Mouse (Mus musculus) G1E (cell line): ENCODE measurements around the gene Acaa1a. TPM values are rescaled to one million over a fixed set of nuclear protein-coding genes. Genes with fewer than 3 reads are reported as not detected.

Experiments used
- ATAC-seq: 2 replicates; pipeline ENCODE4 v1.8.0; 2016; ENCODE audit warnings: mild to moderate bottlenecking; ENCODE audit not compliant: insufficient number of reproducible peaks, poor library complexity, low FRiP score, severe bottlenecking; ENCODE audit errors: extremely low read depth
- DNase-seq: peaks from one replicate; pipeline ENCODE4 v3.0.0; 2012; ENCODE audit warnings: low spot score
- H3K27me3 ChIP-seq: 2 replicates; pipeline ENCODE4 v1.6.1; 2012; ENCODE audit warnings: mild to moderate bottlenecking, low read length, inconsistent platforms; ENCODE audit not compliant: insufficient read depth
- H3K36me3 ChIP-seq: replicated peaks from 2 replicates; pipeline ENCODE3; 2012; ENCODE audit warnings: mild to moderate bottlenecking, inconsistent platforms
- H3K4me1 ChIP-seq: 2 replicates; pipeline ENCODE4 v1.6.1; 2012; ENCODE audit warnings: low read depth, low read length, inconsistent platforms, mixed read lengths; ENCODE audit not compliant: insufficient read depth
- H3K4me3 ChIP-seq: 2 replicates; pipeline ENCODE4 v1.5.1; 2012; ENCODE audit warnings: low read depth, mild to moderate bottlenecking, inconsistent platforms, low read length, moderate library complexity, mixed read lengths
- H3K9me3 ChIP-seq: replicated peaks from 2 replicates; pipeline ENCODE4 v1.6.1; 2012; ENCODE audit warnings: inconsistent platforms
- CTCF ChIP-seq: IDR thresholded peaks from 2 replicates; pipeline ENCODE4 v1.5.1; 2012; ENCODE audit warnings: low read depth, low read length, inconsistent platforms, mixed read lengths
- GATA1 ChIP-seq: IDR thresholded peaks from 2 replicates; pipeline ENCODE4 v1.6.1; 2012; ENCODE audit warnings: borderline replicate concordance, low read length, inconsistent platforms, mixed read lengths
- GATA2 ChIP-seq: IDR thresholded peaks from 2 replicates; pipeline ENCODE4 v1.6.1; 2012; ENCODE audit warnings: low read depth, low read length, inconsistent platforms, borderline replicate concordance
- POLR2AphosphoS5 ChIP-seq: IDR thresholded peaks from 2 replicates; pipeline ENCODE4 v1.6.1; 2012; ENCODE audit warnings: low read depth, low read length, inconsistent platforms; ENCODE audit not compliant: insufficient replicate concordance
- TAL1 ChIP-seq: conservative IDR thresholded peaks from 2 replicates; pipeline ENCODE4 v1.6.1; 2012; ENCODE audit warnings: low read depth, low read length, inconsistent platforms, mixed read lengths
- polyA plus RNA-seq: library from polyadenylated mRNA; stranded (reverse); fragments of >175 nt; gene quantifications from 2 replicates; pipeline ENCODE4 v1.2.3, GENCODE M21; 2012
- total RNA-seq, 2 experiments: library from RNA; stranded (forward) in 1 of 2; stranded (reverse) in 1 of 2; fragments of 200-1000 nt in 1 of 2; fragments of >200 nt in 1 of 2; fragmentation: Nextera tagmentation in 1 of 2; gene quantifications; 2 replicates each; pipeline ENCODE4 v1.2.3; 2014 to 2017

The Acaa1a gene
- total and polyA plus RNA-seq, 3 experiments, result 18.1 to 53.4 (median 31.9) TPM

- ATAC-seq (no peak), DNase-seq (no peak)
- Histone ChIP-seq H3K4me1 (peaks cover 43% of the 10 kb centered on the region), H3K36me3 (peaks cover 34% of the 10 kb centered on the region), H3K27me3 (no peaks in the 10 kb centered on the region), H3K9me3 (no peaks in the 10 kb centered on the region), H3K4me3 (no peak overlapping the region)
- TF ChIP-seq POLR2AphosphoS5 (no peak), GATA1 (no peak), GATA2 (no peak), CTCF (no peak)
Observed at GRCm38 (mm10) chr9:119318891-119319290, 20.6 kb upstream of the Acaa1a start.

- Histone ChIP-seq H3K27me3 (no peaks in the 10 kb centered on the region), H3K36me3 (peaks cover 26% of the 10 kb centered on the region), H3K4me1 (peaks cover 44% of the 10 kb centered on the region), H3K9me3 (no peaks in the 10 kb centered on the region), H3K4me3 (no peak overlapping the region; the same call in 1 of the 2 replicates)
- DNase-seq (no peak), ATAC-seq (no peak)
- TF ChIP-seq GATA1, result no peak
- TF ChIP-seq TAL1, result no peak
- TF ChIP-seq GATA2, result no peak
- TF ChIP-seq CTCF, result no peak
- TF ChIP-seq POLR2AphosphoS5, result no peak
Observed at GRCm38 (mm10) chr9:119320446-119320845, 19.0 kb upstream of the Acaa1a start.

GRCm38 (mm10) chr9:119320946-119321345 is 18.5 kb upstream of the Acaa1a start:
- Histone ChIP-seq H3K9me3 (no peaks in the 10 kb centered on the region), H3K27me3 (no peaks in the 10 kb centered on the region), H3K36me3 (peaks cover 24% of the 10 kb centered on the region), H3K4me3 (peak overlapping the region; percentile 99; the same call in 1 of the 2 replicates), H3K4me1 (peaks cover 41% of the 10 kb centered on the region)
- ATAC-seq (no peak), DNase-seq (no peak)
- TF ChIP-seq POLR2AphosphoS5, result no peak
- no peak for TF ChIP-seq GATA1
- no peak for TF ChIP-seq TAL1
- TF ChIP-seq GATA2, result no peak
- TF ChIP-seq CTCF, result no peak

GRCm38 (mm10) chr9:119321392-119322229 is 17.9 kb upstream of the Acaa1a start:
- Histone ChIP-seq H3K9me3 (no peaks in the 10 kb centered on the region), H3K4me1 (peaks cover 42% of the 10 kb centered on the region), H3K4me3 (peak overlapping the region; percentile 99), H3K27me3 (no peaks in the 10 kb centered on the region), H3K36me3 (peaks cover 22% of the 10 kb centered on the region)
- ATAC-seq (no peak), DNase-seq (no peak)
- no peak for TF ChIP-seq GATA2
- no peak for TF ChIP-seq POLR2AphosphoS5
- TF ChIP-seq CTCF, result no peak
- TF ChIP-seq TAL1, result no peak
- TF ChIP-seq GATA1, result no peak

- H3K27me3 ChIP-seq, result no peaks in the 10 kb centered on the region
- H3K4me3 ChIP-seq, result peak within 1 kb of the TSS; percentile 99
- H3K4me1 ChIP-seq, result peaks cover 42% of the 10 kb centered on the region
- H3K9me3 ChIP-seq, result no peaks in the 10 kb centered on the region
- TF ChIP-seq POLR2AphosphoS5, result no peak
- no peak for TF ChIP-seq CTCF
- no peak for TF ChIP-seq TAL1
- no peak for TF ChIP-seq GATA1
- TF ChIP-seq GATA2, result no peak
- H3K36me3 ChIP-seq, result peaks cover 21% of the 10 kb centered on the region
- ATAC-seq, result peak; percentile 92
- peak; percentile 93 for DNase-seq
Observed at GRCm38 (mm10) chr9:119322289-119323259, 16.9 kb upstream of the Acaa1a start, which contains the start of gene Oxsr1. TSS of gene Oxsr1 (minus strand) at chr9:119322427.

- Histone ChIP-seq H3K36me3 (peaks cover 17% of the 10 kb centered on the region), H3K4me1 (peaks cover 49% of the 10 kb centered on the region), H3K27me3 (no peaks in the 10 kb centered on the region), H3K9me3 (no peaks in the 10 kb centered on the region), H3K4me3 (peak overlapping the region; percentile 99)
- TF ChIP-seq TAL1 (no peak), GATA1 (no peak), CTCF (no peak), POLR2AphosphoS5 (no peak), GATA2 (no peak)
- DNase-seq (no peak), ATAC-seq (0 out of 2 replicates have a peak, but pooled peaks have one; percentile 0)
Observed at GRCm38 (mm10) chr9:119323260-119323645, 16.2 kb upstream of the Acaa1a start.
